Mouse (Mus musculus) testis, adult 2 months (tissue): Measurements from ENCODE around the gene Snai3.

Experiments used
- CTCF ChIP-seq: fragments of 200-500 bp; IDR thresholded peaks from 2 replicates; pipeline ENCODE4 v1.5.1; 2012; ENCODE audit warnings: low read depth, mild to moderate bottlenecking, inconsistent platforms, low read length, moderate library complexity; ENCODE audit not compliant: control insufficient read depth, insufficient read depth, insufficient replicate concordance
- POLR2A ChIP-seq: fragments of 200-500 bp; IDR thresholded peaks from 2 replicates; pipeline ENCODE4 v1.6.1; 2012; ENCODE audit warnings: low read depth, mild to moderate bottlenecking, inconsistent platforms, low read length, moderate library complexity; ENCODE audit not compliant: control insufficient read depth

- TF ChIP-seq POLR2A = no peak; the same call in 1 of the 2 replicates
- TF ChIP-seq CTCF = no peak
Observed at GRCm38 (mm10) chr8:122469965-122470364, 9.4 kb upstream of the Snai3 start.
